Mouse (Mus musculus) neural tube, embryonic 14.5 days (tissue): Measurements from ENCODE around the gene Pnmt. TPM values are rescaled to one million over a fixed set of nuclear protein-coding genes. Genes with fewer than 3 reads are reported as not detected.
A peak's percentile ranks its signal among the peaks of the same experiment; 100 is the strongest.

Source experiments
- ATAC-seq: fragments of 200-750 bp; cut with Nextera tagmentation; 2 replicates; pipeline ENCODE4 v1.8.0; 2017; ENCODE audit warnings: low read depth, mild to moderate bottlenecking, moderate TSS enrichment, moderate library complexity
- H3K27ac ChIP-seq: fragments of 300-500 bp; sonication (generic); 2 replicates; pipeline ENCODE4 v1.5.1; 2014; ENCODE audit warnings: low read depth, mild to moderate bottlenecking, control low read depth, low read length, moderate library complexity, mixed read lengths
- H3K27me3 ChIP-seq: fragments of 300-500 bp; sonication (generic); 2 replicates; pipeline ENCODE4 v1.6.1; 2014; ENCODE audit warnings: low read length; ENCODE audit not compliant: control insufficient read depth, insufficient read depth
- H3K36me3 ChIP-seq: fragments of 300-500 bp; sonication (generic); 2 replicates; pipeline ENCODE4 v1.6.1; 2014; ENCODE audit warnings: low read length, mixed read lengths; ENCODE audit not compliant: control insufficient read depth, insufficient read depth
- H3K4me1 ChIP-seq: fragments of 300-500 bp; sonication (generic); 2 replicates; pipeline ENCODE4 v1.6.1; 2014; ENCODE audit warnings: low read length; ENCODE audit not compliant: control insufficient read depth, insufficient read depth
- H3K4me2 ChIP-seq: fragments of 300-500 bp; sonication (generic); 2 replicates; pipeline ENCODE4 v1.6.1; 2014; ENCODE audit warnings: mild to moderate bottlenecking, low read depth, low read length, control low read depth
- H3K4me3 ChIP-seq: fragments of 300-500 bp; sonication (generic); 2 replicates; pipeline ENCODE4 v1.5.1; 2014; ENCODE audit warnings: low read depth, low read length, control low read depth, mixed read lengths
- H3K9ac ChIP-seq: fragments of 300-500 bp; sonication (generic); replicated peaks from 2 replicates; pipeline ENCODE4 v1.6.1; 2014; ENCODE audit warnings: low read depth, mild to moderate bottlenecking, control low read depth, low read length, mixed read lengths
- H3K9me3 ChIP-seq: fragments of 300-500 bp; sonication (generic); 2 replicates; pipeline ENCODE4 v1.6.1; 2016; ENCODE audit warnings: low read length; ENCODE audit not compliant: control insufficient read depth
- WGBS: fragments of 180-500 bp; shearing (Covaris S2); extraction: QIAGEN DNeasy Blood & Tissue Kit; methylation state at CpG from one replicate; pipeline ENCODE4 v1.1.7; 2014; 5-methylcytosine and 5-hydroxymethylcytosine counted together
- polyA plus RNA-seq: library from polyadenylated mRNA; unstranded; fragments of >200 nt; fragmentation: Nextera tagmentation; extraction: Ambion mirVana; gene quantifications from 2 replicates; pipeline ENCODE4 v1.2.1, GENCODE M21; 2014

Pnmt gene
- 1.8 and 2.6 TPM in 2 replicates for polyA plus RNA-seq

DNA sequence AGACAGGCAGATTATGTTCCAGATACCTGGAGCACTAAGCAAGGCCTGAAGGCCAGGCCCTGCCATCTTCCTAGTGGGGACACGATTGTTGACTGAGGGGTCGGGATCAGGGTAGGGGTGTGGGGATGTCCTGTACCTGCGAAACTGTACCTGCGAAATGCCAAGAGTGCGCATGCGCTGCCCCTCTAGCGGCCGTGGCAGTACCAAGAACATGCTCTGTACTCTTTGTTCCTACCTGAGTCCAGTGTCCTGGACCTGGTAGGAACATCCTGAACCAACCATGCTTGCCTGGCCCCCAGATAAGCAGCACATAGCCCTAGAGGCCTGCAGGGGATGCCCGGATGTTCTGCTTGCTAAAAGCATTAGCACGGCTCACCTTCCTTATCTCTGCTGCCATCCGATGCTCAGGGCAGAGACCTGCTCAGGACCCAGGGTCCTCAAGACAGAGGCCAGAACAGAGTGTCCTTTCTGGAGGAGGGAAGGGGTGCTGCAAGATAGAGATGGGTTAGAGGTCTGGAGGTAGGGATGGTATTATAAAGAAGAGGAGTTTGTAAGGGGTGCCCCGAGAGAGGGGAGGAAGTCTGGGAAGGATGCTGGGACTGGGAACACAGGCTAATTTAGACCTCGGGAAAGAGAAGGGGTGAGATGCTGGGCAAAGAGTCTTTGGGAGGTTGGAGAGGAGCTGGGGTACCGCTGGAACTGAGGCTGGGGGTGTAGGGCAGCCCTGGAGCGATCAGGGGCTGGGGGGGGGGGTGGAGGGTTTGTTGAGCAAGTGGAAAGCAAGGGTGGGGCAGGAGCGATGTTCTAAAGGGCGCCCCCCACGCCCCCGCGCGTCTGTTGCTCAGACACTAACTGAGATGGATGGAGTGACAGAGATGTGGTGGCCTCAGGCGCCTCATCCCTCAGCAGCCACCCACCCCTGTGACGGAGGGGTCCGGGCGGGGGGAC, at the start of gene Pnmt:
TSS of gene Pnmt (plus strand) at position 813 of the 948 bp plus-strand sequence.
- no peaks in the 10 kb centered on the region for H3K36me3 ChIP-seq
- H3K27me3 ChIP-seq = peaks cover 12% of the 10 kb centered on the region; the same call in 1 of the 2 replicates
- no peak for ATAC-seq
- WGBS = 55% methylated on average over 25 of the region's 25 CpGs
- no peaks in the 10 kb centered on the region for H3K9me3 ChIP-seq
- H3K4me2 ChIP-seq = no peak within 1 kb of the TSS
- H3K27ac ChIP-seq = no peak within 1 kb of the TSS
- H3K9ac ChIP-seq = no peak within 1 kb of the TSS
- no peaks in the 10 kb centered on the region for H3K4me1 ChIP-seq
- no peak within 1 kb of the TSS for H3K4me3 ChIP-seq

DNA sequence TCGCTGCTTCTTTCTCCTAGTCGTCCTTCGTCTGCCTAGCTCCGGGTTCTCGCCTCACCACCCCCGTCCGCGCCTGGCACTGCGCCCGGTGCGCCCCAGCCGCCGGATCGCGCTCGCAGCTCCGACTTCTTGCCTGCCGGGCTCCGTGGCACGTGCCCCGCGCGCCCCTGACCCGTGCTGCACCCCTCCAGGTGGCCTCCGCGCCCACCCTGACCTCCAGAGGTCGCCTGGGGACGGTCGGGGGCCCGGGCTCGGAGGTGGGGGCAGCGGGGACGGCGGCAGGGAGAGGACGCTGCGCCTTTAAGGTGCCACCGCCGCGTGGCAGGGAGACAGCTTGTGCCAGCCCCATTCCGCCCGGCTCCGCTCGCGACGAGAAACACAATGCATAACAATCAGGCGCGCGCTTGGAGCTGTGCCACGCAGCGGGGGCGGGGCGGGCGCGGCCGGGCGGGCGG, 47.7 kb upstream of the Pnmt start:
- H3K27ac ChIP-seq = peak overlapping the region; percentile 95
- H3K36me3 ChIP-seq = no peaks in the 10 kb centered on the region
- H3K4me3 ChIP-seq = peak overlapping the region; percentile 46
- WGBS = under 1% methylated on average over 48 of the region's 57 CpGs
- peaks cover 35% of the 10 kb centered on the region for H3K4me1 ChIP-seq
- peak; percentile 41; the same call in 1 of the 2 replicates for ATAC-seq
- H3K9me3 ChIP-seq = no peaks in the 10 kb centered on the region
- peaks cover 49% of the 10 kb centered on the region for H3K27me3 ChIP-seq
- peak overlapping the region; percentile 70 for H3K9ac ChIP-seq
- peak overlapping the region; percentile 91 for H3K4me2 ChIP-seq

DNA sequence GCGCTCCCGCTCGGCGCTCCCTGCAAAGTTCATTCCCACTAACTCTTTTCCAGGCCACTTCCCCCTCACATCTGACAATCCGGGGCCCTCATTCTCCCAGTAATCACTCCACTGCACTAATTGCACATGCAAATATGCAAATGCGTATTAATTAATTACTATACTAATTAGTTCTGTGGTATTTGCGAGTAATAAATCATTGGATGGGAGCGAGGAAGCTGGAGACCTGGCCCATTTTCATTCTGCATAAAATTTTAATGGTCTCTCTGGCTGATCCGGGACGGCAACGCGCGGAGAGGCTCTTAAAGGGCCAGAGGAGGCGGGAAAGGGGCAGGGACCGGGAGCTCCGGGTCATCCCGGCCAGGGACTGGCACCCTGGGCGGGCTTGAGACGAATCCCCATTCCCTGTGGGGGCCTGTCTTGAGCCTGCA, 47.2 kb upstream of the Pnmt start:
- H3K27me3 ChIP-seq = peaks cover 45% of the 10 kb centered on the region

DNA sequence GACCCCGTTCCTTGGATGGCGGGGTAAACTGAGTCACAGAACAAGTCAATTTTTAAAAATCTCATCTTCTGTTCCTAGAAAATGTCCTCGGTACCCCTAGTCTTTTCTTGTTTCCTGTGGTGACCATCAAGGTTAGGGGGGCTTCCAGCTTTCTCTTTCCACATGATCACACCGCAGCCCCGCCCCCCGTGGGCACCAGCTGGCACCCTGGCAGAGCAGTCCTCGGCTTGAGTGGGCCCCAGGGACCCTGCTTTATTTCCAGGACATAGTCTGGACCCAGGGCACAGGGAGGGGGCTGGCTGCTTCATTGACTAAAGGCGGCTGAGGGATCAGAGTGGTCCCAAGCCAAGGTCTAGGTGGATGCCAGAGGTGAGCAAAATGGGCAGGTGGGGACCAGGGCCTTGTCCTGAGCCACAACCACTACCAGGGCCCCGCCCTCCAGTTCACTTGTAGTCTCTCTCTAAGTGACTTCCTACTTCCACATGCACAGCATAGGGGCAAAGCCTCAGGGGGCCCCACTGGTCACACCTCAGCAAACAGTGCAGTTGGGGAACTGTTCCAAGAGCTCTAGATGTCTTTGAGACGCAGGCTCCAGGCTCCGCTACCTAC, 46.5 kb upstream of the Pnmt start:
- H3K4me1 ChIP-seq = peaks cover 24% of the 10 kb centered on the region
- peaks cover 38% of the 10 kb centered on the region for H3K27me3 ChIP-seq
- H3K9me3 ChIP-seq = no peaks in the 10 kb centered on the region
- peak overlapping the region; percentile 91 for H3K4me2 ChIP-seq
- peak overlapping the region; percentile 46; the same call in 1 of the 2 replicates for H3K4me3 ChIP-seq
- H3K9ac ChIP-seq = peak overlapping the region; percentile 28; the same call in 1 of the 2 replicates
- peak overlapping the region; percentile 95 for H3K27ac ChIP-seq
- ATAC-seq = 0 out of 2 replicates have a peak, but pooled peaks have one; percentile 16
- H3K36me3 ChIP-seq = no peaks in the 10 kb centered on the region
- WGBS = 6% methylated on average over 11 of the region's 11 CpGs

More for the DNA sequence above, 47.2 kb upstream of the Pnmt start:
- 0% methylated on average over 18 of the region's 19 CpGs for WGBS
- ATAC-seq = peak; percentile 42
- no peaks in the 10 kb centered on the region for H3K36me3 ChIP-seq
- H3K4me2 ChIP-seq = peak overlapping the region; percentile 91
- no peaks in the 10 kb centered on the region for H3K9me3 ChIP-seq
- peak overlapping the region; percentile 46 for H3K4me3 ChIP-seq
- H3K4me1 ChIP-seq = peaks cover 31% of the 10 kb centered on the region
- peak overlapping the region; percentile 70 for H3K9ac ChIP-seq
- peak overlapping the region; percentile 95 for H3K27ac ChIP-seq

DNA sequence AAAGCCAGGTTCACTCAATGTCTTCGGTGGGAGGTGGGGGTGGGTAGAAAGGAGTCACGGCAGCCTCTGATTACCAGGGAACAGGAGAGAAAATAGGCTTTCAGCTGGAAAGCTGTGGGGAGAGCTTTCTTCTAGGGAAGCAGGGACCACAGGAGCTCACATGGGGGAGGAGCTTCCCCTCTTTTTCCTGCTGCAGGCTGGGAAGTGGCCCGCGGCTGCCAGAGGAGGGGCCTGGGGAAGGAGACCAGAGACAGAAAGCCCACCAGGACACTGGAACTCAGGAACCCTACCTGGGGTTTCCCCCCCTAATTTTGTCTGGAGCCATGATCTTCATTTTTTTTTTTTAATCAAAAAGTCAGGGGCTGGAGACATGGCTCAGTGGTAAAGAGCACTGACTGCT, 45.7 kb upstream of the Pnmt start:
- peaks cover 29% of the 10 kb centered on the region for H3K27me3 ChIP-seq
- H3K27ac ChIP-seq = no peak overlapping the region
- WGBS = 3% methylated on average over 3 of the region's 4 CpGs
- ATAC-seq = no peak
- H3K4me3 ChIP-seq = no peak overlapping the region
- peaks cover 21% of the 10 kb centered on the region for H3K4me1 ChIP-seq
- no peak overlapping the region for H3K4me2 ChIP-seq
- H3K9ac ChIP-seq = no peak overlapping the region
- no peaks in the 10 kb centered on the region for H3K36me3 ChIP-seq
- H3K9me3 ChIP-seq = no peaks in the 10 kb centered on the region

DNA sequence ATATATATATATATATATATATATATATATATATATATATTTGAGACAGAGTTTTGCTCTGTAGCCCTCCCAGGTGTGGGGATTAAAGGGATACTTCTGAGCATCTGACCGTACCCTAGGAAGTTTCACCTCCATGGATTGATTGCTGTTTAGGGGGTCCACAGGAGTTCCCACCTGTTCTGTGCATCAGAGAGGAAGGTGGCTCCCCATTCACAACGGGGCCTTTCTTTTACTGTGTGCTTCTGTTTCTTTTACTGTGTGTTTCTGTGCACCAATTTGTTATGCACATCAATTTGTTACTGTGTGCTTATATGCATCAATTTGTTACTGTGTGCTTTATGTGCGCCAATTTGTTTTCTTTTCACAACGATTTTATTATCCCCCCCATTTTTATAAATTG, 45.1 kb upstream of the Pnmt start:
- H3K4me3 ChIP-seq = no peak overlapping the region
- H3K4me2 ChIP-seq = no peak overlapping the region
- peaks cover 30% of the 10 kb centered on the region for H3K27me3 ChIP-seq
- WGBS = 52% methylated on average over 4 of the region's 4 CpGs
- no peak overlapping the region for H3K9ac ChIP-seq
- ATAC-seq = no peak
- H3K9me3 ChIP-seq = no peaks in the 10 kb centered on the region
- no peaks in the 10 kb centered on the region for H3K36me3 ChIP-seq
- peaks cover 21% of the 10 kb centered on the region for H3K4me1 ChIP-seq
- no peak overlapping the region for H3K27ac ChIP-seq

DNA sequence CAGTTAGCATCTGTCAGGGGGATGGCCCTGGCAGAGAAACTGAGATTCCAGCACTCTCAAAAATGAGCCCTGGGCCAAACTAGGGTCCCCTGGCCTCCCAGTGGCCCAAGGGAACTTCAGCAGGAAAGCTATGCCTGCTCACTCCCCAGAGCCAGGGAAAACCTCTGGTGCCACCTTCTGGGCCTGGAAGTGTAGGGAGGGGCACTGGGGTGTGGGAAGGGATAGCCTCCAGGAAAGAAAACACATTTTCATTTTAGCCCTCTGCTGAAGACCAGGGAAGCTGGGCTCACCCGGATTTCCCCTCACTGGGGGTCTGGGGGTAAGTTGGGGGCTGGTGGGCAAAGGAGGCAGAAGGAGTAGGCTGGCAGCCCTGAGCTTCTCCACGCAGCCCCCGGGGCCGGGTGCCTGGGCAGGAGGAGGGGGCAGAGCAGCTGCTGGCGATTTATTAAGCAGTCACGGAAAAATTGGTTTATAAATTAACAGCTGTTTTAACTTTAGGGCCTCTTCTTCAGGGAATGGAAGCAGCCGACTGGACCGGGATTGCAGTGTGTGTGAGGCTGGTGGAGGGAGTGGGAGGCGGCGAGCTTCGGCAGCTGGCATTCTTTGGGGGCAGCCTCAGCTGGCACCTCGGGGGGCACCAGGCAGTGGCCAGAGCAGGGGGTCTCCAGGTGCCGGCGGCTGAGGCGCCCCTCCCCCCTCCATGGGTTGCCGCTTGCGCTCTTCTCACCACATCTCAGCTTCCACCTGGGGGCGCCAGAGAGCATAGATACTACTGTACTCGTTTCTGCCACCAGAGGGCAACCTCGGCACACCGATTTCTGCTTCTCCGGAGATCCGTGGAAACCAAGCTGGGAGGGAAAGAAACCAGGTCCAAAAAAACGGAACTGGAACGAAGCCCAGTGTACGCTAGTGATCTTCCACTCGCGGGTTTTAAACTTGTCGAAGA, 44.0 kb upstream of the Pnmt start:
- 0 out of 2 replicates have a peak, but pooled peaks have one; percentile 44 for ATAC-seq
- Histone ChIP-seq H3K27ac (peak overlapping the region; percentile 39; the same call in 1 of the 2 replicates), H3K4me2 (peak overlapping the region; percentile 39), H3K36me3 (no peaks in the 10 kb centered on the region), H3K4me1 (peaks cover 21% of the 10 kb centered on the region), H3K4me3 (peak overlapping the region; percentile 10; the same call in 1 of the 2 replicates), H3K27me3 (peaks cover 29% of the 10 kb centered on the region), H3K9me3 (no peaks in the 10 kb centered on the region), H3K9ac (no peak overlapping the region)
- WGBS = 2% methylated on average over 29 of the region's 29 CpGs

DNA sequence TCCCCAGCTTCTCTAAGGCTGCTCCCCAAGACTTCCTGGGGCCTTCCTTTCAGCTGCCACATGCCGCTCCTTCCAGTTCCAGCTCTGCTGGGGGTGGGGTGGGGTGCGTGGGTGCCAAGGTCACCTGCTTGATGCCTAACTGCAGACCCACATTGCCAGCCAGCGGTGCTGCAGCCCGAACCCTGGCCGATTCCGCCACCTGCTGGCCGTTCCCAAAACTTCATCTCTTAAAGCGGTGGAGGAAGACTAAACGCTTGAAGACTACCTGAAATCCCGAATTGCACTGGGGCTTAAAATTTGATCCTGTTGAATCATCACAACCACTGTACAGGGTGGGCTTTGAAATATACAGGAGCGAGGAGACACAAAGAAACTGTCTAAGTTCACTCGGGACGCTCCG, 41.0 kb upstream of the Pnmt start:
- H3K36me3 ChIP-seq = no peaks in the 10 kb centered on the region
- no peak overlapping the region for H3K4me3 ChIP-seq
- no peak for ATAC-seq
- no peak overlapping the region for H3K27ac ChIP-seq
- peaks cover 32% of the 10 kb centered on the region for H3K27me3 ChIP-seq
- H3K4me2 ChIP-seq = no peak overlapping the region; the same call in 1 of the 2 replicates
- H3K9ac ChIP-seq = no peak overlapping the region
- 1% methylated on average over 14 of the region's 14 CpGs for WGBS
- H3K9me3 ChIP-seq = no peaks in the 10 kb centered on the region
- H3K4me1 ChIP-seq = peaks cover 16% of the 10 kb centered on the region
